17 mouse cellular contexts compared by ENCODE assay signal in genomic region chr17:62818337-62818736, GRCm38 (mm10).
DNase-seq lines count a peak whose midpoint lies in the region; ATAC-seq lines count a peak whose summit lies in the region.
"Had no signal": no experiment of that assay in that cellular context is flagged by ENCODE, and none has a peak within 500 bp of the region (broad histone marks: within the 10 kb centered on the region; RNA-seq: fewer than 3 reads in every experiment).

No protein-coding gene starts in this region.

- no peak overlapping the region for H3K4me3 ChIP-seq in hindbrain, embryonic 10.5 days
- H3K4me3 ChIP-seq in hindbrain, embryonic 16.5 days (ENCODE audit: low read length): no peak overlapping the region
- H3K4me3 ChIP-seq in midbrain, embryonic 16.5 days (ENCODE audit: low read depth, low read length): no peak overlapping the region
- H3K4me3 ChIP-seq: heart, embryonic 12.5 days; liver, embryonic 13.5 days; stomach, embryonic 15.5 days had no signal

- H3K9me3 ChIP-seq in hindbrain, embryonic 10.5 days: no peaks in the 10 kb centered on the region
- H3K9me3 ChIP-seq in hindbrain, embryonic 16.5 days (ENCODE audit: control insufficient read depth, low read length): no peaks in the 10 kb centered on the region
- H3K9me3 ChIP-seq in midbrain, embryonic 16.5 days (replicated peaks; ENCODE audit: control insufficient read depth, low read length, poor library complexity, severe bottlenecking): no peaks in the 10 kb centered on the region
- H3K9me3 ChIP-seq: heart, embryonic 12.5 days; liver, embryonic 13.5 days; stomach, embryonic 15.5 days had no signal

- H3K4me1 ChIP-seq in hindbrain, embryonic 10.5 days (replicated peaks): peaks cover 66% of the 10 kb centered on the region
- H3K4me1 ChIP-seq in hindbrain, embryonic 16.5 days (ENCODE audit: control insufficient read depth, insufficient read depth, low read depth, low read length): peaks cover 6% of the 10 kb centered on the region
- peaks cover 24% of the 10 kb centered on the region for H3K4me1 ChIP-seq in midbrain, embryonic 16.5 days (ENCODE audit: control insufficient read depth, insufficient read depth, low read length)

- no peak overlapping the region for H3K9ac ChIP-seq in hindbrain, embryonic 16.5 days (ENCODE audit: low read depth, low read length)
- H3K9ac ChIP-seq in midbrain, embryonic 16.5 days (ENCODE audit: low read depth, low read length): no peak overlapping the region
- H3K9ac ChIP-seq: forebrain, postnatal 0 days; heart, embryonic 12.5 days; liver, embryonic 13.5 days; stomach, embryonic 15.5 days had no signal

- no peak overlapping the region for H3K4me2 ChIP-seq in hindbrain, embryonic 16.5 days (ENCODE audit: low read length)
- H3K4me2 ChIP-seq in midbrain, embryonic 16.5 days (ENCODE audit: low read length): peak overlapping the region; percentile 42
- H3K4me2 ChIP-seq: liver, embryonic 13.5 days; stomach, embryonic 15.5 days had no signal

- ATAC-seq in hindbrain, embryonic 16.5 days: no peak
- no peak for ATAC-seq in midbrain, embryonic 16.5 days
- ATAC-seq: forebrain, postnatal 0 days; lung, postnatal 0 days had no signal

- no peaks in the 10 kb centered on the region for H3K27me3 ChIP-seq in hindbrain, embryonic 10.5 days (ENCODE audit: insufficient read depth, poor library complexity, severe bottlenecking)
- H3K27me3 ChIP-seq in hindbrain, embryonic 16.5 days (replicated peaks; ENCODE audit: control insufficient read depth, insufficient read depth, low read length): no peaks in the 10 kb centered on the region
- H3K27me3 ChIP-seq in midbrain, embryonic 16.5 days (ENCODE audit: control insufficient read depth, insufficient read depth, low read depth, low read length): no peaks in the 10 kb centered on the region
- H3K27me3 ChIP-seq: heart, embryonic 12.5 days; liver, embryonic 13.5 days; stomach, embryonic 15.5 days had no signal

- H3K36me3 ChIP-seq in hindbrain, embryonic 10.5 days: no peaks in the 10 kb centered on the region
- no peaks in the 10 kb centered on the region for H3K36me3 ChIP-seq in hindbrain, embryonic 16.5 days (ENCODE audit: control insufficient read depth, insufficient read depth, low read length)
- H3K36me3 ChIP-seq in midbrain, embryonic 16.5 days (ENCODE audit: control insufficient read depth, insufficient read depth, low read length): no peaks in the 10 kb centered on the region
- H3K36me3 ChIP-seq: heart, embryonic 12.5 days; liver, embryonic 13.5 days; stomach, embryonic 15.5 days had no signal

- WGBS in hindbrain, embryonic 10.5 days: 43% methylated on average over 2 of the region's 2 CpGs
- WGBS in hindbrain, embryonic 16.5 days: 48% methylated on average over 2 of the region's 2 CpGs
- WGBS in midbrain, embryonic 16.5 days: 40% methylated on average over 2 of the region's 2 CpGs

- peak overlapping the region; percentile 35 for H3K27ac ChIP-seq in hindbrain, embryonic 10.5 days
- H3K27ac ChIP-seq in hindbrain, embryonic 16.5 days (ENCODE audit: low read depth, low read length): no peak overlapping the region
- H3K27ac ChIP-seq in midbrain, embryonic 16.5 days (ENCODE audit: low read length): no peak overlapping the region; the same call in 1 of the 2 replicates
- H3K27ac ChIP-seq: liver, embryonic 13.5 days; stomach, embryonic 15.5 days had no signal

- DNase-seq in hindbrain, embryonic 10.5 days (ENCODE audit: low spot score): no peak
- peak; percentile 20 for DNase-seq in NIH3T3 (ENCODE audit: low read depth)
- peak; percentile 34 for DNase-seq in forelimb bud, embryonic 11.5 days (ENCODE audit: low read depth, low spot score)
- no peak for DNase-seq in right cerebral cortex, postnatal 4 days
- no peak for DNase-seq in spleen, postnatal 14 days (ENCODE audit: low spot score in 2 of 2)
- DNase-seq in lung, postnatal 10 days: no peak
- DNase-seq: adrenal gland, postnatal 10 days; cerebellum, adult 9-11 months; forebrain, postnatal 0 days; heart, postnatal 4 days; kidney, adult 2 months; liver, embryonic 13.5 days had no signal

Comparison
In these comparisons a context has a peak if more than half of its experiments do, and no peak if none do; other contexts are left out.
1. DNase-seq: peak in NIH3T3 (single experiment) and forelimb bud, embryonic 11.5 days (single experiment); none in hindbrain, embryonic 10.5 days (single experiment), right cerebral cortex, postnatal 4 days (single experiment), spleen, postnatal 14 days (0 of 2) and lung, postnatal 10 days (single experiment).